Comparison of ENCODE assay signal across 24 mouse cellular contexts in the genomic region with DNA sequence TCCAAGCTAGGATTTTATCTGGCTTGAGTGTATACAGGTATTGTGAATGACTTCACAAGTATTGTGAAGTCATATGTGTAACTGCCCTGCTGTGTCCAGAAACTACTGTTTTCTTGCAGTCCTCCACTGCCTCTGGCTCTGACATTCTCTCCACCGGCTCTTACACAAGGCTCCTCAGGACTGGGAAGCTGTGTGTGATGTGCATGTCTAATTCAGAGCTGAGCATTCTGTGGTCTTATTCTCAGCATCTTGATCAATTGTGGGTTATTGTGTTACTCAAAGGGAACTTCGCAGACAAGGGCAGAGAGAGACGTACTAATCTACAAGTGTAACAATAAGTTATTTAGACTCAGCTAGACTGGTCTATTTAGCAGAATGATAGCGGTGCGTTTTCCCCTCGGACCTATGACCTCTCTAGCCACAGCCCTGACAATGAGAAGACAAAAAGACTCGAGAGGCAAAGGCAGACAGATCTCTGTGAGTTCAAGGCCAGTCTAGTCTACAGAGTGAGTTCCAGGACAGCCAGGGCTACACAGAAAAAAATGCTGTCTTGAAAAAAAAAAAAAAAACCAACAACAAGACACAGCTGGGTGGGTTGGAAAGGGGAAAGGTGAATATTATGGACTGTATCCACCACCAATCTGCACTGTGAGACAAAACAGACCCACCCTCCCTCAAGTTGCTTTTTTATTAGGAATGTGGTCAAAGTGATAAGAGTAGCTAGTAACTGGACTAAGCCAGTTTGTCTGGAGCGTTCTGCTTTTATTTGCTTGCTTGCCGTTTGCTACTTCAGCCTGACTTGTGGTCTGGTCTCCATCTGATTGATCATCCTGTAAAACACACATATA. TPM values are rescaled to one million over a fixed set of nuclear protein-coding genes. Genes with fewer than 3 reads are reported as not detected.
DNase-seq lines count a peak whose midpoint lies in the region; ATAC-seq and TF ChIP-seq lines count a peak whose summit lies in the region.
"Had no signal": no experiment of that assay in that cellular context is flagged by ENCODE, and none has a peak within 500 bp of the region (broad histone marks: within the 10 kb centered on the region; RNA-seq: fewer than 3 reads in every experiment).

No protein-coding gene starts in this region.

- H3K36me3 ChIP-seq in forebrain, embryonic 10.5 days (replicated peaks) = no peaks in the 10 kb centered on the region
- no peaks in the 10 kb centered on the region for H3K36me3 ChIP-seq in forebrain, embryonic 13.5 days (ENCODE audit: poor library complexity, severe bottlenecking)
- H3K36me3 ChIP-seq in midbrain, embryonic 10.5 days = no peaks in the 10 kb centered on the region
- H3K36me3 ChIP-seq in midbrain, embryonic 16.5 days (ENCODE audit: control insufficient read depth, insufficient read depth, low read length) = no peaks in the 10 kb centered on the region
- H3K36me3 ChIP-seq: limb, embryonic 13.5 days; midbrain, embryonic 13.5 days had no signal

- H3K9me3 ChIP-seq in forebrain, embryonic 10.5 days = no peaks in the 10 kb centered on the region
- H3K9me3 ChIP-seq in forebrain, embryonic 13.5 days (replicated peaks) = no peaks in the 10 kb centered on the region
- no peaks in the 10 kb centered on the region for H3K9me3 ChIP-seq in midbrain, embryonic 10.5 days (replicated peaks)
- no peaks in the 10 kb centered on the region for H3K9me3 ChIP-seq in midbrain, embryonic 16.5 days (replicated peaks; ENCODE audit: control insufficient read depth, low read length, poor library complexity, severe bottlenecking)
- H3K9me3 ChIP-seq: limb, embryonic 13.5 days; midbrain, embryonic 13.5 days had no signal

- WGBS in forebrain, embryonic 10.5 days = 61% methylated on average over 9 of the region's 9 CpGs
- 39% methylated on average over 9 of the region's 9 CpGs for WGBS in forebrain, embryonic 13.5 days
- WGBS in midbrain, embryonic 10.5 days = 45% methylated on average over 9 of the region's 9 CpGs
- 28% methylated on average over 9 of the region's 9 CpGs for WGBS in midbrain, embryonic 16.5 days

- no peak for TF ChIP-seq CTCF in brain, embryonic 14.5 days (IDR thresholded peaks at IDR 0.05; ENCODE audit: borderline replicate concordance, extremely low read depth, insufficient read depth, insufficient read length)

- no peaks in the 10 kb centered on the region for H3K27me3 ChIP-seq in forebrain, embryonic 10.5 days (ENCODE audit: poor library complexity, severe bottlenecking)
- no peaks in the 10 kb centered on the region for H3K27me3 ChIP-seq in forebrain, embryonic 13.5 days
- peaks cover 41% of the 10 kb centered on the region for H3K27me3 ChIP-seq in midbrain, embryonic 10.5 days (ENCODE audit: low read depth, poor library complexity, severe bottlenecking)
- H3K27me3 ChIP-seq in midbrain, embryonic 16.5 days (ENCODE audit: control insufficient read depth, insufficient read depth, low read depth, low read length) = no peaks in the 10 kb centered on the region
- H3K27me3 ChIP-seq: limb, embryonic 13.5 days; midbrain, embryonic 13.5 days had no signal

- no peak overlapping the region for H3K4me3 ChIP-seq in forebrain, embryonic 10.5 days
- no peak overlapping the region for H3K4me3 ChIP-seq in forebrain, embryonic 13.5 days
- H3K4me3 ChIP-seq in midbrain, embryonic 10.5 days = no peak overlapping the region
- no peak overlapping the region for H3K4me3 ChIP-seq in midbrain, embryonic 16.5 days (ENCODE audit: low read depth, low read length)
- H3K4me3 ChIP-seq: gastrocnemius, adult 2 months; layer of hippocampus, adult 2 months; limb, embryonic 13.5 days; midbrain, embryonic 13.5 days had no signal

- H3K27ac ChIP-seq in forebrain, embryonic 10.5 days = 0 out of 2 replicates have a peak overlapping the region, but pooled peaks have one; percentile 37
- no peak overlapping the region for H3K27ac ChIP-seq in forebrain, embryonic 13.5 days
- H3K27ac ChIP-seq in midbrain, embryonic 10.5 days (replicated peaks) = peak overlapping the region; percentile 15; the same call in 1 of the 2 replicates
- H3K27ac ChIP-seq in midbrain, embryonic 16.5 days (ENCODE audit: low read length) = no peak overlapping the region
- H3K27ac ChIP-seq: gastrocnemius, adult 2 months; layer of hippocampus, adult 2 months; limb, embryonic 13.5 days; midbrain, embryonic 13.5 days had no signal

- H3K4me1 ChIP-seq in forebrain, embryonic 10.5 days = peaks cover 39% of the 10 kb centered on the region
- H3K4me1 ChIP-seq in forebrain, embryonic 13.5 days = peaks cover 12% of the 10 kb centered on the region
- peaks cover 34% of the 10 kb centered on the region for H3K4me1 ChIP-seq in midbrain, embryonic 10.5 days
- H3K4me1 ChIP-seq in midbrain, embryonic 16.5 days (ENCODE audit: control insufficient read depth, insufficient read depth, low read length) = no peaks in the 10 kb centered on the region

- TF ChIP-seq POLR2A in brain, embryonic 14.5 days (IDR thresholded peaks at IDR 0.05; ENCODE audit: borderline replicate concordance, extremely low read depth, insufficient read depth, insufficient read length, poor library complexity, severe bottlenecking) = no peak

- no peak overlapping the region for H3K4me2 ChIP-seq in forebrain, embryonic 13.5 days
- no peak overlapping the region for H3K4me2 ChIP-seq in midbrain, embryonic 16.5 days (ENCODE audit: low read length)
- H3K4me2 ChIP-seq: limb, embryonic 13.5 days; midbrain, embryonic 13.5 days had no signal

- no peak for ATAC-seq in forebrain, embryonic 13.5 days
- ATAC-seq in midbrain, embryonic 16.5 days = no peak
- ATAC-seq: CD4-positive, CD25-positive, alpha-beta regulatory T cell, adult 4 months; inflammation-experienced regulatory T-cells, adult 6 months; midbrain, embryonic 13.5 days had no signal

- DNase-seq in forebrain, embryonic 10.5 days (ENCODE audit: extremely low spot score, low spot score) = no peak
- DNase-seq in midbrain, embryonic 10.5 days (ENCODE audit: low spot score) = peak; percentile 23
- DNase-seq in brain, embryonic 14.5 days (ENCODE audit: low read depth) = peak; percentile 15
- DNase-seq in mesoderm, embryonic 11.5 days (ENCODE audit: low read depth, low spot score) = peak; percentile 23
- DNase-seq in right cerebral cortex, adult 18-20 months = no peak
- DNase-seq: cerebellum, adult 8-10 months; gastrocnemius, adult 2 months; heart, adult 11 months; heart, postnatal 36 days; kidney, adult 8-10 months; kidney, postnatal 14 days; layer of hippocampus, postnatal 36 days; lung, adult 18-20 months; lung, postnatal 14 days; thymus, postnatal 14 days had no signal

- H3K9ac ChIP-seq in forebrain, embryonic 13.5 days = no peak overlapping the region
- no peak overlapping the region for H3K9ac ChIP-seq in midbrain, embryonic 16.5 days (ENCODE audit: low read depth, low read length)
- H3K9ac ChIP-seq: limb, embryonic 13.5 days; midbrain, embryonic 13.5 days had no signal

RNA-seq across cellular contexts. Expression of gene Kcnk5, which starts 30.4 kb away (rescaled TPM):
- polyA plus RNA-seq in forebrain, embryonic 10.5 days (2016; fragmentation: Nextera tagmentation; extraction: Ambion mirVana) = 16.1 and 16.8 TPM in 2 replicates
- 7.3 and 9.0 TPM in 2 replicates for polyA plus RNA-seq in forebrain, embryonic 13.5 days (2015; fragmentation: Nextera tagmentation; extraction: Ambion mirVana)
- polyA plus RNA-seq in midbrain, embryonic 10.5 days (2016; fragmentation: Nextera tagmentation; extraction: Ambion mirVana) = 10.2 TPM in 2 replicates
- polyA plus RNA-seq in midbrain, embryonic 16.5 days (2015; fragmentation: Nextera tagmentation; extraction: Ambion mirVana) = 0.70 and 0.85 TPM in 2 replicates
- polyA plus RNA-seq in brain, embryonic 14.5 days (2012; rRNA removed) = 1.5 and 2.5 TPM in 2 replicates

RNA-seq across cellular contexts. Expression of gene Kcnk16, which starts 57.0 kb away (rescaled TPM):
- not detected in 2 replicates for polyA plus RNA-seq in forebrain, embryonic 10.5 days (2016; fragmentation: Nextera tagmentation; extraction: Ambion mirVana)
- polyA plus RNA-seq in forebrain, embryonic 13.5 days (2015; fragmentation: Nextera tagmentation; extraction: Ambion mirVana) = not detected in 2 replicates
- polyA plus RNA-seq in midbrain, embryonic 10.5 days (2016; fragmentation: Nextera tagmentation; extraction: Ambion mirVana) = not detected in 2 replicates
- polyA plus RNA-seq in midbrain, embryonic 16.5 days (2015; fragmentation: Nextera tagmentation; extraction: Ambion mirVana) = not detected in 2 replicates
- polyA plus RNA-seq in brain, embryonic 14.5 days (2012; rRNA removed) = 0.05 TPM in 1 of 2 replicates, not detected in the other
- polyA plus RNA-seq: CD4-positive, CD25-positive, alpha-beta regulatory T cell, adult 4 months; heart, embryonic 14.5 days; inflammation-experienced regulatory T-cells, adult 6 months; limb, embryonic 13.5 days; testis, adult 2 months had no signal

Comparison
In these comparisons a context has a peak if more than half of its experiments do, and no peak if none do; other contexts are left out.
1. H3K27ac ChIP-seq: peak in forebrain, embryonic 10.5 days (single experiment) and midbrain, embryonic 10.5 days (single experiment); none in forebrain, embryonic 13.5 days (single experiment) and midbrain, embryonic 16.5 days (single experiment).
2. DNase-seq: peak in midbrain, embryonic 10.5 days (single experiment), brain, embryonic 14.5 days (single experiment) and mesoderm, embryonic 11.5 days (single experiment); none in forebrain, embryonic 10.5 days (single experiment) and right cerebral cortex, adult 18-20 months (single experiment).